Mouse (Mus musculus) heart, adult 11 months (tissue): Measurements from ENCODE around the gene Rpp21.
"Not testable (repeated sequence)": the region's sequence is repeated elsewhere in the genome, so short reads cannot be mapped to it uniquely, and the experiment has no call there.

ENCODE experiments used
- DNase-seq: peaks from one replicate; pipeline ENCODE4 v3.0.0; 2022

Gene Rpp21

GRCm38 (mm10) chr17:36257969-36258368 lies at the start of gene Rpp21:
Rpp21 (minus strand) TSS chr17:36258069.
- DNase-seq, result no peak

DNA sequence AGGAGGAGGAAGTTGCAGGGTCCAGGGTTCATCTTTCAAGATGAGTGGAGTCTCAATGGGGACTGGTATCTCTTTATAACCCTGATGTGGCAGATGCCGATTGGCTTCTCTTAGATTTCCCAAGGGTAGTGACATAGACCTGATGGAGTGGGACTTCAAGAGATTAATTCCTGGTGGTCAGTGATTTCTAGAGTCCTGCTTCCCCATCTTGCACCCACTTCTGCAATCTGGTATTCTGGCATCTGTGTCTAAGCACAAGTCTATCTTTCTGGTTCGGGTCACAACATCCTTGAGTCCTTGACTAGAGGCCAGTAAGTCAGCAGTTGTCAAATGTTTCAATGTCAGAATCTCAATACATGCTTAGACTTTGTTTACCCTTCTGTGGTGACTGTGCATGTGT lies 28.5 kb upstream of the Rpp21 start, which contains the start of gene H2-M10.2:
H2-M10.2 (minus strand) TSS at position 101 of the 400 bp plus-strand sequence.
- DNase-seq, result no peak

DNA sequence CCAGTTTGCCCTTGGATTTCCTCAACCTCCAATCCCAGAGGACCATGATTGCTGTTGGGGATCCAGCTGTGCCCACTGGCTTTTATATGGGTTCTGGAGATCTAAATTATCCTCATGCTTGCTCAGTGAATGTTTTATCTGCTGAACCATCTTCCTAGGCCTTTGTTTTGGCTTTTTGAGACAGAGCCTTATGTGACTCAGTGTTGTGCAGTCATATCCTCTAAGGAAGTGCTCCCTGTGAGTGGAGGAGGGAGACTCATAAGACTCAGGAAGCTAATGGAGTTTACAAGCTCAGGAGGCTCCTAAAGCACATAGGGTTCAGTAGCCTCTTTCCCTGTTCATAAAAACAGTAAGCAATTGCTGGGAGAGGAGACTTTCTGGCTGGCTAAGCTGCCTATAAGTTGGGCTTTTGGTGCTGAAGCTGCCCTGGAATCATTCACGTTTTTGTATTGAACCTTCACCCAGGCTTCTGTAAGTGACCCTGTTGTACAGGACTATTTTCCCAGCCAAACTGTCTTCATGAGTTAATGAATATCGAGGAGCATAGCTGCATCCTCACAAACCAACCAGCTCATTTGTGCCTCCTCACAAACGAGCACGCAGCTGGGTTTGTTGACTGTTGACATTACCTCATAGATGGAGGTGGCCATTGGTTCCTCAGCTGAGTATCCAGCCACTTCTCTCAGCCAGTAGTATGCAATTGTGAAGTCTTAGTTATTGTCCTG lies 23.8 kb upstream of the Rpp21 start:
- DNase-seq, result peak; percentile 66

DNA sequence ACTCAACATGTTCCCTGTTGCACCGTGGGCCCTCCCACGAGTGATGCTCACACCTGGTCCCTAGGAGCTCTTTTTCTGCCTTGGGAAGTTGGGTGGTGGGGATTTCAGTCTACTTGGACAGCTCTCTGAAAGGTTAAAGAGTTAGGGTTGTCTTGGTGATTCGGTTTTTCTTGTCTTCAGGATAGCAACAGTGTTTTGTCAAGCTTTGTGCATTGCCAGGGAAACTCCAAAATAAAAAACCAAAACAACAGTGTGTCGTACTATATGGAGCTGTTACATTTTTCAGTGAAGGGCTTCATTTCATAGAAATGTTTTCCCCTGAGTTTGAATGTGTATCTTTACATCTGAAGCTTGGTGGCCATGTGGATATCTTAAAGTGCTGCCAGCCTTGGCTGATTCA lies 16.9 kb upstream of the Rpp21 start:
- no peak for DNase-seq

GRCm38 (mm10) chr17:36273796-36274195 lies 15.9 kb upstream of the Rpp21 start:
- DNase-seq, result peak; percentile 29

- DNase-seq, result peak; percentile 87
These were observed 14.9 kb upstream of the Rpp21 start for GRCm38 (mm10) chr17:36272643-36273366.

- peak; percentile 99 for DNase-seq
These were observed 13.9 kb upstream of the Rpp21 start, which contains the start of gene Trim39 for GRCm38 (mm10) chr17:36271586-36272256. Trim39 (minus strand) TSS chr17:36272247.

DNA sequence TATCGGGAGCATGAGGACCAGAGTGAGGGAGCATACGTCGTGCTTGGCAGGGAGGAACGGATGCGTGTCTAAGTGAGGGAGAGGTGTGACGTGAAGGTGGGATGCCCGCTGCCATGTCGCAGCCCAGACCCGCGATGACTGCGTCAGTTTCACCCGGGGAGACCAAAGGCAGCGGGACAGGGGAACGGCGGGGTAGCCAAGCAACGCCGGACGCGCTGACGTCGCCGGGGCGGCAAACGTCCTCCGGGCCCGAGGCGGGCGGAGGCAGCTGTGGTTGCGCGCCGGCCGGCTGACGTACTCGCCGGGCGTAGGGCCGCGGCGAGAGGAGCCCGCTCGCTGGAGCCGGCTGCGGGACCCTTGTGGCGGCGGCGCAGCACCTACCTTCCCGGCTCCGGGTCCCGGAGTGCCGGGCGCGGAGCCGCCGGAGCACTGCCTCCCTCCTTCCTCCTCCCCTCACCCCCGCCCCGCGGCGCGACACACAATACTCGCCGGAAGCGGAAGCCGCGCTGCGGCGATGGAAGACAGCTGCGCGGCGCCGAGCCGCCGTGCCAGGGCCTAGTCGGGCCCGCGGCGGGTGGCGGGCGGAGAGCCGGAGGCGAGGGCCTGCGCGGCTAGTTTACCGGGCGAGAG lies 13.2 kb upstream of the Rpp21 start:
- DNase-seq, result peak; percentile 99

GRCm38 (mm10) chr17:36265834-36266233 lies 8.0 kb upstream of the Rpp21 start:
- no peak for DNase-seq

DNA sequence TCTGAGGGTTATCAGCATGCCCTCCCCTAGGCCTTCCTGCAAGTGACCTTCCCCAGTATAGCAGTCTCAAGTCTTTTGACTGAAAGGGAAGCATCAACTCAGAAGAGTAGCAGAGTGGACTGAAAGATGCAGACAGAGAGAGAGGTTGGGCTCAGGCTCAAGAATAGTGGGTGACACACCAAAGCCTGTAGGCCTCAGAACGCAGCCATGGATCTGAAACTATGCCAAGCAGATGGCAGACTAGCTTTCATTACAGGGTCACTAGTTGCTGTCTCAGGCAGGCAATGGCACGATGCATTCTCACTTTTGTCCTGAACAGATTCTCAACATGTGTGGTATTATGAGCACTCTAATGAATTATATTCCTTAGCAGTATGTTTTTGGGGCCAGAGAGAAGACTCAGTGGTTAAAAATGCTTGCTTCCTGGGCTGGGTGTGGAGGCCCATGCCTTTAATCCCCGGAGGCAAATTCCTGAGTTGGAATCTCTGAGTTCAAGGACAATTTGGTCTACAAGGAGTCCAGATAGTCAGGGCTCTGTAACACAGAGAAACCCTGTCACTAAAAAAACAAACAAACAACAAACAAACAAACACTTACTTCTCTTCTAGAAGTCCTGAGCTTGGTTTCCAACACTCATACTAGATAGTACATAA lies 6.5 kb upstream of the Rpp21 start:
- DNase-seq, result peak; percentile 71

GRCm38 (mm10) chr17:36261511-36262166 lies 3.8 kb upstream of the Rpp21 start:
- no peak for DNase-seq

DNA sequence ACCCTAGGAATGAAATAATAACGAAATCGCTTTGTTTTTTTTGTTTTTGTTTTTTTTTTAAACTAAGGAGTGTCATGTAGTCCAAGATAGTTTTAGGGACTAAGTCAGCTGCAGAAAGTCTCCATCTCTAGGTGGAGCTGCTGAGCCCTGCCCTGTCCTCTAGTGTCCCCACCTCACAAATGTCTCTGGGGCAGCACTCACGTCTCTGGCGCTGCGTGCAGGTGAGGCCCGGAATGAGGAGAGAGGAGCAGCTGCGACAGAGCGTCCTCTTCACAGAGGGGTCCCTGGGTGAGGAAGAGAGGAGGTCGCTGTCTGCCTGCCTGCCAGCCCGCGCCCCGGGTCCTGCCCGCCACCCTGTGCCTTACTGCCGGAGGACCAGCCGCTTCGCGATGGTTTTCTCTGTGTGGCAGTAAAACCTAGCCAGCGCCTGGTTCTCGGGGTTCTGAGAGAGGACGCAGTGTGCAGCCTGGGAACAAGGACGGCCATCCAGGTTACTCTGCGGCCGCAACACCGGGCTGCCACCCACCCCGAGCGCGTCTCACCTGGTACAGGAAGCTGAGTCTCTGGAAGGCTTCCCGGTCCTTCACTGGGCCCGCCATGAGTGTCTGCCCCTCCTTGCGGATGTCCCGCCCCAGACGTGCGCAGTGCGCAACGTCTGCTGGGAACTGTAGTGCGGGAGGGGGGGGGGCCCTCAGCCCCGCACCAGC lies 475 bp downstream of the Rpp21 start:
- DNase-seq, result peak; percentile 98

DNA sequence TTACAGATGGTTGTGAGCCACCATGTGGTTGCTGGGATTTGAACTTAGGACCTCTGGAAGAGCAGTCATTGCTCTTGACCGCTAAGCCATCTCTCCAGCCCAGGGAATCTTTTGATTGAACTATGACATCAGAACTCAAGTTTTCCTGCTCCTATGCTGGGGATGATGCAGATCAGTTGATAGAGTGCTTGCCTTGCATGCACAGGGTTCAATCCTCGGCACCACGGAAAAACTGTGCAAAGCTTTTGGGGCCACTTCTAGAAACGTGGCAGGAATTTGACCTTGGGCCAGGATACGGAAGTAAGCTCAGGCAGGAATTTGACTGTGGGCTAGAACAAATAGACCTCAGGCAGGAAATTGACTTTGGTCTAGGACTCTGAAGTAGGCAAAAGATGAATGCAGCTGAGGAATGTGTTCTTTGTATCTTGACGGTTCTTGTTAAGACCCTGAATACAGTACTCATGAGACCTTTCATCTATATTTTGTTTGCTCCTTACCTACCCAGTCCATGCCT lies 4.7 kb downstream of the Rpp21 start:
- no peak for DNase-seq

DNA sequence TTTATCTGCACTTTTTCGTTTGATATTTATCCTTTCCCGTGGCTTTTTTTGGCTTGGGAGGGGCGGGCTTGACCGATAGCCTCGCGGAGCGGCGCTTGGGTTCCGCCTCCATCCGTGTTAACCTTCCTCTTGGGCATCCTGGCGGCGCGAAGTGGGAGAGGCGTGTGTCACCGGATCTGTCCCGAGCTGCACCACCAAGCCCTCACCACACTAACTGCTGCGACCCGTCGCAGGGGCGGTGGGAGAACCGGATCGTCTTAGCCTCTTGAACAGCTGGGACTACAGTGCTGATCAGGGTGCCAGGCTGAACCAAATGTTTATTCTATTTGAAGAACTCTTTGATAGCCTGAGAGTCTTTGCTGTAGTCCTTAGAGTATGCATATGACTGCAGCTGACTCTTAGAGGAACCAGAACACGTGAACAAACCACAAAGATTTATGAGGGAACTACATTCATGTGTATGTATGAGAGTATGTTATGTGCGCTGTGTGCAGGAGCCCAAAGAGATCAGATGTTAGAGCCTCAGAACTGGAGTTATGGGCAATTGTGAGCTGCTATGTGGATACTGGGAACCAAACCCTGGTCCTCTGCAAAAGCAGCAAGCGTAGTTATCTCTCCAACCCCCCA lies 5.5 kb downstream of the Rpp21 start:
- DNase-seq, result peak; percentile 91

GRCm38 (mm10) chr17:36248886-36249285 lies 9.0 kb downstream of the Rpp21 start:
- DNase-seq, result no peak

DNA sequence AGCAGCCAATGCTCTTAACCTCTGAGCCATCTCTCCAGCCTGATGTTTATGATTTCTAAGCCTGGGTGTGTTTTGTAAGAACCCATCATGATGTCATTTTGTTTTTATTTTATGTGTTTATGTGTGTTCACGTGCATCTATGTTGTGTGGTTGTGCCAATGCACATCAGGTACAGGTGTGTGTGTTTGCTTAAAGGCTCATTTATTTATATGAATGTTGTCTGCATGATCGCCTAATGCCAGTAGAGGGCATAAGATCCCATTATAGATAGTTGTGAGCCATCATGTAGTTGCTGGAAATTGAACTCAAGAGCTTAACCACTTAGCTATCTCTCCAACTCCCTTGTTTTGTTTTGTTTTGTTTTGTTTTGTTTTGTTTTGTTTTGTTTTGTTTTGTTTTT lies 12.1 kb downstream of the Rpp21 start:
- DNase-seq, result no peak

DNA sequence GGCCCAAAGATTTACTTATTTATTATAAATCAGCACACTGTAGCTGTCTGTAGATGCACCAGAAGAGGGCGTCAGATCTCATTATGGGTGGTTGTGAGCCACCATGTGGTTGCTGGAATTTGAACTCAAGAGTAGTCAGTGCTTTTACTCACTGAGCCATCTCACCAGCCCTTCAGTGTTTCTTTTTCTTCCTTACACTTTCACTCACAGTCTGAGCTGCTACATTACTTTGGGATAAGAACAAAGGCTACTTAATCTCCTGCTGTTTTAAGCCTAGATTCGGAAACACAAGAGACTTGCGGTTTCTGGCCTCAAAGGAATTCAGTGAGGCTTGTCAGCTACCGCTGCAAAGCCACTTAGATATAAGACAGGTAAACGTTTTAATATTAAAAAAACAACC lies 13.8 kb downstream of the Rpp21 start:
- DNase-seq, result no peak

DNA sequence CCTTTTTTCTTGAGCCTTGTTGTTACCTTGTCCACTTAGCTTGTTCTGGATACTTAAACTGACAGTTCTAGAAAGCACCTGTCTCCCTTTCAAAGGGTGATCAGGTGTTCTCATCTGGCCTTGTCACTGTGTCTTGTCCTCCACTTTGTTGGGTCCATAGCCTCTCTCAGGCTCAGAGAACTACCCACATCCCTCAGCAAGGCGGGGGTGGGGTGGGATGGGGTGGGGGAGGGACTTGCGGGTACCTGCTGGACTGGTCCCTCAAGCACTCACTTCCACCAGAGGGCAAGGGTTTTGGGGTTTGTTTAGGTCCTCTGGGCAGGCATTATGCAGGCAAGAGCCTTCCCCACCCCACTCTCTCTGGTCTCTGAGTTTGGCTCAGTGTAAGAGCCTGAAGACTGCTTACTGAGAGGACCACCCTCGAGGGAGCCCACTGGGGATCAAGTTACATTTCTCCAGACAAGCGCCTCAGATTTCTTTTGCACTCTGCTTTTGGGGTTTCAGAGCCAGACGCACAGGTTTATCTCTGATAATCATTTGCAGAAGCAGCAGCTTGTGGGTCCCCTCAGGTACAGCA lies 17.1 kb downstream of the Rpp21 start:
- no peak for DNase-seq

GRCm38 (mm10) chr17:36237321-36237921 lies 20.4 kb downstream of the Rpp21 start:
- DNase-seq, result peak; percentile 92

DNA sequence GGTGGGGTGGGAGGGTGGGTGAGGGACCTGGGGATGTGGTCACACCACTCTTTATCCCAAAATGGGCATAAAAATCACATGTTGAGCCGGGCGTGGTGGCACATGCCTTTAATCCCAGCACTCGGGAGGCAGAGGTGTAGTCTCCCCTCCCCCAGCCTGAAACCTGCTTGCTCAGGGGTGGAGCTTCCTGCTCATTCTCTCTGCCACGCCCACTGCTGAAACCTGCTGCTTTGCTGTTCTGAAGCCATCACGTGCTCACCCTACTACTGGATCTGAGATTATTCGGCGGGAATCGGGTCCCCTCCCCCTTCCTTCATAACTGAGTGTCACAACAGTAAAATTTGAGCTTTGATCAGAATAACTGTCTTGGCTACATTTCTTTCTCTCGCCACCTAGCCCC lies 22.6 kb downstream of the Rpp21 start:
- not testable (repeated sequence) for DNase-seq
